Mouse (Mus musculus): ENCODE results near the gene Desi1. TPM values are rescaled to one million over a fixed set of nuclear protein-coding genes. Genes with fewer than 3 reads are reported as not detected.

The Desi1 gene
- polyA plus RNA-seq, 1 experiment: 47.6 TPM

GRCm38 (mm10) chr15:81961078-81961451 lies 72.6 kb downstream of the Desi1 start:
- Histone ChIP-seq H3K79me2 (ENCODE audit: control insufficient read depth, insufficient read depth) (no peaks in the 10 kb centered on the region), H3ac (ENCODE audit: control insufficient read depth, insufficient read length) (peak overlapping the region; percentile 35), H3K4me3 (peak overlapping the region; percentile 37), H3K27me3 (ENCODE audit: control insufficient read depth, insufficient read depth, insufficient read length) (no peaks in the 10 kb centered on the region), H3K36me3 (ENCODE audit: control insufficient read depth, insufficient read depth) (peaks cover 5% of the 10 kb centered on the region), H3K4me2 (ENCODE audit: low read depth) (peak overlapping the region; percentile 64)
- TF ChIP-seq MYOD1 (IDR thresholded peaks at IDR 0.05; ENCODE audit: control insufficient read depth in 1 of 3, insufficient read length in 2 of 3, low read depth in 2 of 3) (no peak), E2F4 (IDR thresholded peaks at IDR 0.05; ENCODE audit: insufficient read depth) (no peak), TCF3 (IDR thresholded peaks at IDR 0.05; ENCODE audit: insufficient read length, low read depth) (no peak), MAX (IDR thresholded peaks at IDR 0.05; ENCODE audit: low read depth) (no peak), SRF (IDR thresholded peaks at IDR 0.05; ENCODE audit: control insufficient read depth, insufficient read length, low read depth) (no peak), REST (IDR thresholded peaks at IDR 0.05; ENCODE audit: insufficient read depth, insufficient read length) (no peak), CEBPB (IDR thresholded peaks at IDR 0.05; ENCODE audit: insufficient read depth, poor library complexity, severe bottlenecking) (no peak), MYOG (IDR thresholded peaks at IDR 0.05; ENCODE audit: control insufficient read depth in 1 of 3, insufficient read depth in 1 of 3, insufficient read length in 2 of 3, low read depth in 2 of 3) (no peak), POLR2AphosphoS2 (IDR thresholded peaks at IDR 0.05; ENCODE audit: insufficient read length, low read depth) (no peak), TCF12 (IDR thresholded peaks at IDR 0.05; ENCODE audit: insufficient read depth, poor library complexity, severe bottlenecking) (no peak), USF1 (IDR thresholded peaks at IDR 0.05; ENCODE audit: low read depth) (no peak), POLR2A (IDR thresholded peaks at IDR 0.05; ENCODE audit: insufficient read length, low read depth) (no peak)

- TF ChIP-seq MYOG (IDR thresholded peaks at IDR 0.05; ENCODE audit: control insufficient read depth in 1 of 3, insufficient read depth in 1 of 3, insufficient read length in 2 of 3, low read depth in 2 of 3) (peak in 2 of 3 experiments; percentile 12 to 52), USF1 (IDR thresholded peaks at IDR 0.05; ENCODE audit: low read depth) (no peak), E2F4 (IDR thresholded peaks at IDR 0.05; ENCODE audit: insufficient read depth) (peak; percentile 38), MAX (IDR thresholded peaks at IDR 0.05; ENCODE audit: low read depth) (no peak), SRF (IDR thresholded peaks at IDR 0.05; ENCODE audit: control insufficient read depth, insufficient read length, low read depth) (peak; percentile 64), TCF12 (IDR thresholded peaks at IDR 0.05; ENCODE audit: insufficient read depth, poor library complexity, severe bottlenecking) (no peak), POLR2AphosphoS2 (IDR thresholded peaks at IDR 0.05; ENCODE audit: insufficient read length, low read depth) (peak; percentile 56), CEBPB (IDR thresholded peaks at IDR 0.05; ENCODE audit: insufficient read depth, poor library complexity, severe bottlenecking) (no peak), MYOD1 (IDR thresholded peaks at IDR 0.05; ENCODE audit: control insufficient read depth in 1 of 3, insufficient read length in 2 of 3, low read depth in 2 of 3) (peak in 1 of 3 experiments; percentile 28), POLR2A (IDR thresholded peaks at IDR 0.05; ENCODE audit: insufficient read length, low read depth) (peak; percentile 82), REST (IDR thresholded peaks at IDR 0.05; ENCODE audit: insufficient read depth, insufficient read length) (no peak), TCF3 (IDR thresholded peaks at IDR 0.05; ENCODE audit: insufficient read length, low read depth) (no peak)
- H3K4me2 ChIP-seq (ENCODE audit: low read depth): peak within 1 kb of the TSS; percentile 94
Measured at GRCm38 (mm10) chr15:81960171-81961077, 73.2 kb downstream of the Desi1 start, which contains the start of gene Pmm1. Pmm1 (minus strand) TSS chr15:81960930.

GRCm38 (mm10) chr15:81958906-81959305 lies 74.8 kb downstream of the Desi1 start:
- H3ac ChIP-seq (ENCODE audit: control insufficient read depth, insufficient read length): no peak overlapping the region
- H3K79me2 ChIP-seq (ENCODE audit: control insufficient read depth, insufficient read depth): no peaks in the 10 kb centered on the region
- no peaks in the 10 kb centered on the region for H3K27me3 ChIP-seq (ENCODE audit: control insufficient read depth, insufficient read depth, insufficient read length)
- H3K4me3 ChIP-seq: no peak overlapping the region
- TF ChIP-seq E2F4 (IDR thresholded peaks at IDR 0.05; ENCODE audit: insufficient read depth) (no peak), MAX (IDR thresholded peaks at IDR 0.05; ENCODE audit: low read depth) (no peak), POLR2AphosphoS2 (IDR thresholded peaks at IDR 0.05; ENCODE audit: insufficient read length, low read depth) (no peak), MYOD1 (IDR thresholded peaks at IDR 0.05; ENCODE audit: control insufficient read depth in 1 of 3, insufficient read length in 2 of 3, low read depth in 2 of 3) (no peak), CEBPB (IDR thresholded peaks at IDR 0.05; ENCODE audit: insufficient read depth, poor library complexity, severe bottlenecking) (no peak), POLR2A (IDR thresholded peaks at IDR 0.05; ENCODE audit: insufficient read length, low read depth) (no peak), TCF12 (IDR thresholded peaks at IDR 0.05; ENCODE audit: insufficient read depth, poor library complexity, severe bottlenecking) (no peak), REST (IDR thresholded peaks at IDR 0.05; ENCODE audit: insufficient read depth, insufficient read length) (no peak), SRF (IDR thresholded peaks at IDR 0.05; ENCODE audit: control insufficient read depth, insufficient read length, low read depth) (no peak), TCF3 (IDR thresholded peaks at IDR 0.05; ENCODE audit: insufficient read length, low read depth) (no peak)
- H3K36me3 ChIP-seq (ENCODE audit: control insufficient read depth, insufficient read depth): peaks cover 16% of the 10 kb centered on the region
- peak overlapping the region; percentile 30 for H3K4me2 ChIP-seq (ENCODE audit: low read depth)

More at GRCm38 (mm10) chr15:81960171-81961077, 73.2 kb downstream of the Desi1 start, which contains the start of gene Pmm1:
- Histone ChIP-seq H3K36me3 (ENCODE audit: control insufficient read depth, insufficient read depth) (peaks cover 10% of the 10 kb centered on the region), H3ac (ENCODE audit: control insufficient read depth, insufficient read length) (peak within 1 kb of the TSS; percentile 35), H3K4me3 (peak within 1 kb of the TSS; percentile 37), H3K27me3 (ENCODE audit: control insufficient read depth, insufficient read depth, insufficient read length) (no peaks in the 10 kb centered on the region), H3K79me2 (ENCODE audit: control insufficient read depth, insufficient read depth) (no peaks in the 10 kb centered on the region)

- Histone ChIP-seq H3K36me3 (ENCODE audit: control insufficient read depth, insufficient read depth) (peaks cover 16% of the 10 kb centered on the region), H3K4me3 (no peak overlapping the region), H3K27me3 (ENCODE audit: control insufficient read depth, insufficient read depth, insufficient read length) (no peaks in the 10 kb centered on the region), H3K4me2 (ENCODE audit: low read depth) (no peak overlapping the region), H3ac (ENCODE audit: control insufficient read depth, insufficient read length) (no peak overlapping the region), H3K79me2 (ENCODE audit: control insufficient read depth, insufficient read depth) (no peaks in the 10 kb centered on the region)
- TF ChIP-seq CEBPB (IDR thresholded peaks at IDR 0.05; ENCODE audit: insufficient read depth, poor library complexity, severe bottlenecking): no peak
- TF ChIP-seq POLR2A (IDR thresholded peaks at IDR 0.05; ENCODE audit: insufficient read length, low read depth): no peak
- TF ChIP-seq MAX (IDR thresholded peaks at IDR 0.05; ENCODE audit: low read depth): no peak
- TF ChIP-seq REST (IDR thresholded peaks at IDR 0.05; ENCODE audit: insufficient read depth, insufficient read length): no peak
- TF ChIP-seq POLR2AphosphoS2 (IDR thresholded peaks at IDR 0.05; ENCODE audit: insufficient read length, low read depth): no peak
- TF ChIP-seq SRF (IDR thresholded peaks at IDR 0.05; ENCODE audit: control insufficient read depth, insufficient read length, low read depth): no peak
- no peak for TF ChIP-seq USF1 (IDR thresholded peaks at IDR 0.05; ENCODE audit: low read depth)
- TF ChIP-seq E2F4 (IDR thresholded peaks at IDR 0.05; ENCODE audit: insufficient read depth): no peak
- TF ChIP-seq MYOD1 (IDR thresholded peaks at IDR 0.05; ENCODE audit: control insufficient read depth in 1 of 3, insufficient read length in 2 of 3, low read depth in 2 of 3): no peak
- no peak for TF ChIP-seq TCF3 (IDR thresholded peaks at IDR 0.05; ENCODE audit: insufficient read length, low read depth)
- no peak for TF ChIP-seq TCF12 (IDR thresholded peaks at IDR 0.05; ENCODE audit: insufficient read depth, poor library complexity, severe bottlenecking)
Measured at GRCm38 (mm10) chr15:81957598-81957997, 76.1 kb downstream of the Desi1 start.

All from myocyte (in vitro differentiated cells).